Mouse (Mus musculus): Measurements from ENCODE around the gene Gm21964. TPM values are rescaled to one million over a fixed set of nuclear protein-coding genes. Genes with fewer than 3 reads are reported as not detected.
A peak's percentile ranks its signal among the peaks of the same experiment; 100 is the strongest.

Gm21964 gene
- polyA plus RNA-seq, 1 experiment from 2014 or later = not detected

- H3K9ac ChIP-seq (ENCODE audit: low read length) = no peak overlapping the region
- 81% methylated on average over 7 of the region's 7 CpGs for WGBS
Measured at GRCm38 (mm10) chr8:110135515-110135914, 34.5 kb downstream of the Gm21964 start.

GRCm38 (mm10) chr8:110140156-110140555 is 39.1 kb downstream of the Gm21964 start:
- ATAC-seq (ENCODE audit: insufficient number of reproducible peaks, low FRiP score, low TSS enrichment, low read depth) (no peak), DNase-seq (ENCODE audit: low spot score) (no peak)
- Histone ChIP-seq H3K36me3 (ENCODE audit: control insufficient read depth, insufficient read depth, low read length) (no peaks in the 10 kb centered on the region), H3K4me3 (ENCODE audit: low read depth, low read length) (no peak overlapping the region), H3K9me3 (ENCODE audit: control insufficient read depth, low read length) (no peaks in the 10 kb centered on the region), H3K27me3 (ENCODE audit: control insufficient read depth, insufficient read depth, low read length) (no peaks in the 10 kb centered on the region), H3K4me2 (ENCODE audit: low read depth, severe bottlenecking) (no peak overlapping the region), H3K9ac (ENCODE audit: low read length) (no peak overlapping the region), H3K27ac (replicated peaks; ENCODE audit: low read depth, low read length) (no peak overlapping the region), H3K4me1 (ENCODE audit: control insufficient read depth, insufficient read depth, low read length) (no peaks in the 10 kb centered on the region)
- 82% methylated on average over 3 of the region's 3 CpGs for WGBS

More at GRCm38 (mm10) chr8:110135515-110135914, 34.5 kb downstream of the Gm21964 start:
- DNase-seq (ENCODE audit: low spot score) (no peak), ATAC-seq (ENCODE audit: insufficient number of reproducible peaks, low FRiP score, low TSS enrichment, low read depth) (no peak)
- no peak overlapping the region for H3K4me2 ChIP-seq (ENCODE audit: low read depth, severe bottlenecking)
- H3K27ac ChIP-seq (replicated peaks; ENCODE audit: low read depth, low read length) = no peak overlapping the region
- no peaks in the 10 kb centered on the region for H3K4me1 ChIP-seq (ENCODE audit: control insufficient read depth, insufficient read depth, low read length)
- no peaks in the 10 kb centered on the region for H3K36me3 ChIP-seq (ENCODE audit: control insufficient read depth, insufficient read depth, low read length)
- H3K9me3 ChIP-seq (ENCODE audit: control insufficient read depth, low read length) = no peaks in the 10 kb centered on the region
- H3K27me3 ChIP-seq (ENCODE audit: control insufficient read depth, insufficient read depth, low read length) = no peaks in the 10 kb centered on the region
- H3K4me3 ChIP-seq (ENCODE audit: low read depth, low read length) = no peak overlapping the region

- no peak for ATAC-seq (ENCODE audit: insufficient number of reproducible peaks, low FRiP score, low TSS enrichment, low read depth)
- H3K27ac ChIP-seq (replicated peaks; ENCODE audit: low read depth, low read length) = no peak overlapping the region
- 70% methylated on average over 4 of the region's 4 CpGs for WGBS
- no peaks in the 10 kb centered on the region for H3K27me3 ChIP-seq (ENCODE audit: control insufficient read depth, insufficient read depth, low read length)
- no peak for DNase-seq (ENCODE audit: low spot score)
- H3K4me2 ChIP-seq (ENCODE audit: low read depth, severe bottlenecking) = no peak overlapping the region
- no peak overlapping the region for H3K9ac ChIP-seq (ENCODE audit: low read length)
- H3K4me1 ChIP-seq (ENCODE audit: control insufficient read depth, insufficient read depth, low read length) = no peaks in the 10 kb centered on the region
- H3K36me3 ChIP-seq (ENCODE audit: control insufficient read depth, insufficient read depth, low read length) = no peaks in the 10 kb centered on the region
- H3K9me3 ChIP-seq (ENCODE audit: control insufficient read depth, low read length) = no peaks in the 10 kb centered on the region
- H3K4me3 ChIP-seq (ENCODE audit: low read depth, low read length) = no peak overlapping the region
Measured at GRCm38 (mm10) chr8:110140770-110141169, 39.8 kb downstream of the Gm21964 start.

GRCm38 (mm10) chr8:110145538-110145937 is 44.5 kb downstream of the Gm21964 start:
- no peak for ATAC-seq (ENCODE audit: insufficient number of reproducible peaks, low FRiP score, low TSS enrichment, low read depth)
- Histone ChIP-seq H3K4me2 (ENCODE audit: low read depth, severe bottlenecking) (no peak overlapping the region), H3K4me3 (ENCODE audit: low read depth, low read length) (no peak overlapping the region), H3K27me3 (ENCODE audit: control insufficient read depth, insufficient read depth, low read length) (no peaks in the 10 kb centered on the region), H3K4me1 (ENCODE audit: control insufficient read depth, insufficient read depth, low read length) (no peaks in the 10 kb centered on the region), H3K36me3 (ENCODE audit: control insufficient read depth, insufficient read depth, low read length) (no peaks in the 10 kb centered on the region), H3K27ac (replicated peaks; ENCODE audit: low read depth, low read length) (no peak overlapping the region), H3K9me3 (ENCODE audit: control insufficient read depth, low read length) (no peaks in the 10 kb centered on the region), H3K9ac (ENCODE audit: low read length) (no peak overlapping the region)
- WGBS = 1% methylated on average over 4 of the region's 4 CpGs
- DNase-seq (ENCODE audit: low spot score) = peak; percentile 80

- no peaks in the 10 kb centered on the region for H3K4me1 ChIP-seq (ENCODE audit: control insufficient read depth, insufficient read depth, low read length)
- ATAC-seq (ENCODE audit: insufficient number of reproducible peaks, low FRiP score, low TSS enrichment, low read depth) = no peak
Measured at GRCm38 (mm10) chr8:110152951-110153350, 51.9 kb downstream of the Gm21964 start.

More at GRCm38 (mm10) chr8:110152951-110153350, 51.9 kb downstream of the Gm21964 start:
- Histone ChIP-seq H3K27me3 (ENCODE audit: control insufficient read depth, insufficient read depth, low read length) (no peaks in the 10 kb centered on the region), H3K4me3 (ENCODE audit: low read depth, low read length) (no peak overlapping the region), H3K4me2 (ENCODE audit: low read depth, severe bottlenecking) (no peak overlapping the region), H3K27ac (replicated peaks; ENCODE audit: low read depth, low read length) (no peak overlapping the region), H3K36me3 (ENCODE audit: control insufficient read depth, insufficient read depth, low read length) (no peaks in the 10 kb centered on the region), H3K9me3 (ENCODE audit: control insufficient read depth, low read length) (no peaks in the 10 kb centered on the region), H3K9ac (ENCODE audit: low read length) (no peak overlapping the region)
- no peak for DNase-seq (ENCODE audit: low spot score)
- 70% methylated on average over 6 of the region's 6 CpGs for WGBS

Other genes starting within 250 kb of the Gm21964 start
- gene Phlpp2, start 232.7 kb upstream of the Gm21964 start, polyA plus RNA-seq (2014; fragmentation: Nextera tagmentation; extraction: Ambion mirVana) = 3.6 and 4.6 TPM in 2 replicates
- 0.24 and 0.27 TPM in 2 replicates for gene Marveld3, start 139.0 kb upstream of the Gm21964 start, polyA plus RNA-seq (2014; fragmentation: Nextera tagmentation; extraction: Ambion mirVana)
- not detected in 2 replicates for gene Tat, start 110.8 kb upstream of the Gm21964 start, polyA plus RNA-seq (2014; fragmentation: Nextera tagmentation; extraction: Ambion mirVana)
- not detected in 2 replicates for gene Chst4, start 61.5 kb upstream of the Gm21964 start, polyA plus RNA-seq (2014; fragmentation: Nextera tagmentation; extraction: Ambion mirVana)
- gene Zfp612, start 21.5 kb upstream of the Gm21964 start, polyA plus RNA-seq (2014; fragmentation: Nextera tagmentation; extraction: Ambion mirVana) = 7.9 and 10.3 TPM in 2 replicates
- not detected in 2 replicates for gene Gm17720, start 1.5 kb downstream of the Gm21964 start, polyA plus RNA-seq (2014; fragmentation: Nextera tagmentation; extraction: Ambion mirVana)
- gene Calb2, start 67.0 kb downstream of the Gm21964 start, polyA plus RNA-seq (2014; fragmentation: Nextera tagmentation; extraction: Ambion mirVana) = 30.2 and 40.6 TPM in 2 replicates
- 9.6 and 9.9 TPM in 2 replicates for gene Cmtr2, start 114.5 kb downstream of the Gm21964 start, polyA plus RNA-seq (2014; fragmentation: Nextera tagmentation; extraction: Ambion mirVana)
- not detected in 2 replicates for gene Hydin, start 165.8 kb downstream of the Gm21964 start, polyA plus RNA-seq (2014; fragmentation: Nextera tagmentation; extraction: Ambion mirVana)

All from limb, embryonic 11.5 days (tissue).